Mouse (Mus musculus): Measurements from ENCODE around the gene Rbm46.

DNA sequence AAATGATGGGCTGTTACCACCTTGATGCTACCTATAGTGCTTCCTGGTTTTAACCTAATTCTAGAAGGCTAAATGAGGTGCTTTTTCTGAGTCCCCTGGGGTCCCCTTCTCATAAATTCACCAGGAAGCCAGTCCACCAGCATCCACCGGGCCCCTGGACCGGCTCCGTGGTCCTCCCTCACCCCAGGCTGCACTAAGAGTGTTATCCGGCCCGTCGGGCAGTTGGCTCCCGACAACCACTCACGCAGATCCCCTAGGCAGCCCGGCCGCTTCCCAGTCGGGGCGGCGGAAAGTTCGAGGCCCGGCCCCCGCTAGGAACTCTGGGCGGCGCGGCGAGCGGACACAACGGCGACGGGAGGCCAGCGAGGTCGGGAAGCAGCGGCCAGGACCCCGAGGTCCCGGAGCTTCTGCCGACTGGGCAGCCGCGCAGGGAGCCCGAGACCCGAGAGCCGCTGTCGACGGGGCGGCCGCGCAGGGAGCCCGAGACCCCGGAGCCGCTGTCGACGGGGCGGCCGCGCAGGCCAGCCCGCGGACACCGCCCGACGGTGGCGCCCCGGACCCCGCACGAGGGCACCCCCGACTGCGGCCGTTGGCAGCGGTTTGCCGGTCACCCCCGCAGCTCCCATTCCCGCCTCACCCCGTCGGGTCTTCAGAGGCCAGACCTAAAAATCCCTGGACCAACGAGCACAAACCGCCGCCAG is 462 bp downstream of the Rbm46 start:
- TF ChIP-seq CTCF (conservative IDR thresholded peaks at IDR 0.05; ENCODE audit: insufficient read depth, insufficient read length, low read depth, low read length) (no peak), POLR2A (IDR thresholded peaks at IDR 0.05; ENCODE audit: low read depth, low read length) (no peak)

Measured in kidney, adult 2 months (tissue).